Mouse (Mus musculus): ENCODE data around the gene Eno3. TPM values are rescaled to one million over a fixed set of nuclear protein-coding genes. Genes with fewer than 3 reads are reported as not detected.
A peak's percentile ranks its signal among the peaks of the same experiment; 100 is the strongest.

Eno3 gene
- total RNA-seq (2012; rRNA removed): 11.0 and 11.2 TPM in 2 replicates
- total RNA-seq (2014; rRNA removed): 22.9 and 23.0 TPM in 2 replicates
- polyA plus RNA-seq (2012; ENCODE audit: insufficient read length, low read depth): 26.4 and 27.5 TPM in 2 replicates

GRCm38 (mm10) chr11:70656964-70657363, at the start of gene Eno3:
TSS of gene Eno3 (plus strand) at chr11:70657202.
- dilution Hi-C loops (cut with MboI; ENCODE audit: extremely low pct_ligation_motif_present, extremely low pct_unique_long_range_greater_than_20kb, low sequenced_read_pairs): no loop called here
- in situ Hi-C loops (cut with MboI; ENCODE audit: low pct_ligation_motif_present, low pct_unique_long_range_greater_than_20kb, low sequenced_read_pairs): no loop called here
- Histone ChIP-seq H3K4me2 (ENCODE audit: insufficient read depth, low read depth, poor library complexity, severe bottlenecking) (peak within 1 kb of the TSS; percentile 62), H3K9me3 (replicated peaks; ENCODE audit: low read length) (no peaks in the 10 kb centered on the region), H3K4me1 (ENCODE audit: control insufficient read depth in 1 of 2, insufficient read depth in 2 of 2) (peaks cover 7 to 32% of the 10 kb centered on the region in 2 experiments), H3K79me2 (replicated peaks; ENCODE audit: control insufficient read depth, extremely low read depth, insufficient read depth, poor library complexity, severe bottlenecking) (peaks cover 24% of the 10 kb centered on the region), H3K36me3 (replicated peaks in 1 of 2; ENCODE audit: control insufficient read depth in 1 of 2, insufficient read depth in 1 of 2, low read length in 1 of 2) (peaks cover 14 to 46% of the 10 kb centered on the region in 2 experiments), H3K4me3 (replicated peaks in 1 of 3; ENCODE audit: low read depth in 2 of 3, low read length in 2 of 3, poor library complexity in 1 of 3) (peak within 1 kb of the TSS; percentile 30 to 78 (median 65)), H3K9ac (ENCODE audit: insufficient read depth, low read depth) (peak within 1 kb of the TSS; percentile 90), H3K27me3 (replicated peaks) (no peaks in the 10 kb centered on the region), H3K27ac (ENCODE audit: insufficient read depth, low read depth) (peak within 1 kb of the TSS; percentile 95)
- TF ChIP-seq MXI1 (IDR thresholded peaks at IDR 0.05; ENCODE audit: low read depth, low read length): no peak
- no peak for TF ChIP-seq PAX5 (IDR thresholded peaks at IDR 0.05; ENCODE audit: low read length)
- no peak for TF ChIP-seq E2F4 (IDR thresholded peaks at IDR 0.05; ENCODE audit: insufficient replicate concordance, low read depth, low read length)
- no peak for TF ChIP-seq SIN3A (IDR thresholded peaks at IDR 0.05; ENCODE audit: low read length)
- no peak for TF ChIP-seq ETS1 (conservative IDR thresholded peaks at IDR 0.05; ENCODE audit: low read depth, low read length)
- no peak for DNase-seq (ENCODE audit: extremely low read depth)

- no peak for TF ChIP-seq NRF1 (IDR thresholded peaks at IDR 0.05; ENCODE audit: low read depth, low read length)
- no peak for TF ChIP-seq CTCF (conservative IDR thresholded peaks at IDR 0.05 in 1 of 2, IDR thresholded peaks at IDR 0.05 in 1 of 2; ENCODE audit: low read depth in 2 of 2, low read length in 2 of 2)
- no peak for TF ChIP-seq RCOR1 (conservative IDR thresholded peaks at IDR 0.05; ENCODE audit: low read depth, low read length)
- TF ChIP-seq PAX5 (IDR thresholded peaks at IDR 0.05; ENCODE audit: low read length): no peak
- H3K4me1 ChIP-seq (ENCODE audit: control insufficient read depth in 1 of 2, insufficient read depth in 2 of 2): peaks cover 0 to 2% of the 10 kb centered on the region in 2 experiments; a peak in 2 of 4 replicates
- H3K36me3 ChIP-seq (replicated peaks in 1 of 2; ENCODE audit: control insufficient read depth in 1 of 2, insufficient read depth in 1 of 2, low read length in 1 of 2): peaks cover 88 to 98% of the 10 kb centered on the region in 2 experiments
- H3K79me2 ChIP-seq (replicated peaks; ENCODE audit: control insufficient read depth, extremely low read depth, insufficient read depth, poor library complexity, severe bottlenecking): no peaks in the 10 kb centered on the region
- DNase-seq (ENCODE audit: extremely low read depth): no peak
- dilution Hi-C loops (cut with MboI; ENCODE audit: extremely low pct_ligation_motif_present, extremely low pct_unique_long_range_greater_than_20kb, low sequenced_read_pairs): no loop called here
- in situ Hi-C loops (cut with MboI; ENCODE audit: low pct_ligation_motif_present, low pct_unique_long_range_greater_than_20kb, low sequenced_read_pairs): loop anchor here (5.0 to 25.0 kb wide), 2 partner anchors 90 to 370 kb away; partner anchors contain the start of genes 0610010K14Rik, Bcl6b, Gltpd2 and Gm21988
- no peaks in the 10 kb centered on the region for H3K27me3 ChIP-seq (replicated peaks)
- H3K9ac ChIP-seq (ENCODE audit: insufficient read depth, low read depth): no peak overlapping the region
- no peak overlapping the region for H3K4me2 ChIP-seq (ENCODE audit: insufficient read depth, low read depth, poor library complexity, severe bottlenecking)
- H3K4me3 ChIP-seq (replicated peaks in 1 of 3; ENCODE audit: low read depth in 2 of 3, low read length in 2 of 3, poor library complexity in 1 of 3): no peak overlapping the region
- H3K9me3 ChIP-seq (replicated peaks; ENCODE audit: low read length): no peaks in the 10 kb centered on the region
- H3K27ac ChIP-seq (ENCODE audit: insufficient read depth, low read depth): no peak overlapping the region
These were observed 49.4 kb upstream of the Eno3 start for GRCm38 (mm10) chr11:70607611-70608010.

GRCm38 (mm10) chr11:70608381-70609066, 48.5 kb upstream of the Eno3 start:
- peaks cover 88 to 98% of the 10 kb centered on the region in 2 experiments for H3K36me3 ChIP-seq (replicated peaks in 1 of 2; ENCODE audit: control insufficient read depth in 1 of 2, insufficient read depth in 1 of 2, low read length in 1 of 2)
- H3K9ac ChIP-seq (ENCODE audit: insufficient read depth, low read depth): no peak overlapping the region
- dilution Hi-C loops (cut with MboI; ENCODE audit: extremely low pct_ligation_motif_present, extremely low pct_unique_long_range_greater_than_20kb, low sequenced_read_pairs) (no loop called here), in situ Hi-C loops (cut with MboI; ENCODE audit: low pct_ligation_motif_present, low pct_unique_long_range_greater_than_20kb, low sequenced_read_pairs) (loop anchor here (5.0 to 25.0 kb wide), 2 partner anchors 91 to 371 kb away; partner anchors contain the start of genes 0610010K14Rik, Bcl6b, Gltpd2 and Gm21988)
- H3K4me3 ChIP-seq (replicated peaks in 1 of 3; ENCODE audit: low read depth in 2 of 3, low read length in 2 of 3, poor library complexity in 1 of 3): no peak overlapping the region
- TF ChIP-seq MAX (IDR thresholded peaks at IDR 0.05; ENCODE audit: low read length) (no peak), CTCF (conservative IDR thresholded peaks at IDR 0.05 in 1 of 2, IDR thresholded peaks at IDR 0.05 in 1 of 2; ENCODE audit: low read depth in 2 of 2, low read length in 2 of 2) (peak in 1 of 2 experiments; percentile 64; a peak in 2 of 4 replicates), JUN (IDR thresholded peaks at IDR 0.05; ENCODE audit: insufficient read depth, low read depth, low read length) (no peak), SMC3 (IDR thresholded peaks at IDR 0.05; ENCODE audit: low read depth, low read length) (peak; percentile 54), RCOR1 (conservative IDR thresholded peaks at IDR 0.05; ENCODE audit: low read depth, low read length) (no peak), RAD21 (IDR thresholded peaks at IDR 0.05; ENCODE audit: low read depth, low read length) (peak; percentile 20)
- H3K4me1 ChIP-seq (ENCODE audit: control insufficient read depth in 1 of 2, insufficient read depth in 2 of 2): peaks cover 0 to 9% of the 10 kb centered on the region in 2 experiments; a peak in 2 of 4 replicates
- H3K79me2 ChIP-seq (replicated peaks; ENCODE audit: control insufficient read depth, extremely low read depth, insufficient read depth, poor library complexity, severe bottlenecking): no peaks in the 10 kb centered on the region
- DNase-seq (ENCODE audit: extremely low read depth): no peak
- H3K9me3 ChIP-seq (replicated peaks; ENCODE audit: low read length): no peaks in the 10 kb centered on the region
- no peak overlapping the region for H3K4me2 ChIP-seq (ENCODE audit: insufficient read depth, low read depth, poor library complexity, severe bottlenecking)
- H3K27ac ChIP-seq (ENCODE audit: insufficient read depth, low read depth): no peak overlapping the region
- no peaks in the 10 kb centered on the region for H3K27me3 ChIP-seq (replicated peaks)

All from CH12.LX (cell line).